Mouse (Mus musculus): ENCODE data around the gene Lhx1. TPM values are rescaled to one million over a fixed set of nuclear protein-coding genes. Genes with fewer than 3 reads are reported as not detected.

The Lhx1 gene
- total and polyA plus RNA-seq, 3 experiments = under 0.01 TPM; not detected in 2

DNA sequence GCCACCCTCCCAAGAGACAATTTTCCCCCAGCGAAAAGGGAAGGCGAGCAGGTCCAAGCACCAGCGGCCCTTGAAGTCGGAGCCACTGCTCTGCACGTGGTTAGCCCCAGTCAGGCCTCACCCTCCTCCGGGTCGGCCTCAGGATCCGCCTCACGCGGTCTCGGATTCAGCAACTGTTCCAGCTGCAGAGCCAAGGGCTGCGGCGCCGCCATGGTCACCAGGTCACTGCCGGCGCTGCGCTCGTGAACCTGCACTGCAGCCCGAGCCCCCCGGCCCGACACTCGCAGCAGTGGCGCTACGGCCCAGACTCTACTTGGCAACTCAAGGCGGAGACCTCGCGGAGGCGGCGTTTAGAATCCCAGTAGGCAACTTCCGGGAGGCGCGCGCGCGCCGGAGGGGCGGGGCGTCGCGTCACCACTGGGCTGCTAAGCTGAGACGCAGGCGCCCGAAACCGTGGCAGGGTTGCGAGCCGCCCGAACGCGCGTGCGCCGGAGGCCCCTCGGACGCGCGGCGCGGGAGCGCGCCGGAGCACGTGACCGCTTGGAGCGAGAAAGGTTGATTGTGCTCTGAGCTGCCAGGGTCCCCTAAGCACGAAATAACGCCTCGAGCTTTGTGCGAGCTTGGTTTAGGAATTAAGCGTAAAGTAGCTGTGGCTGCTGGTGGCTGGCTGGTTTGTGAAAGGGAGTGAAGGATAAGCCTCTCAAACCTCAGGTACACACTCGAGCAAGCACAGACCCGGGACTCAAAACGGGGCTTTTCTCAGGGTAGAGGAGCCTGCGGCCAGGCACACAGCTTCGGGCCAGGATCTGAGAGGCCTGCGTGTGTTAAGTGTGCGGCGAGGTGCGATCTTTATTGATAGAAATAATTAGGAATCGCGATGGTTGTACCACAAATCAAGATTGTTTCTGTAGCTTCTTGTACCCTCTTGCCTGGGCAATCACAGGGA, 11.9 kb downstream of the Lhx1 start, which contains the start of gene Aatf:
TSS of gene Aatf (minus strand) at position 352 of the 946 bp plus-strand sequence.
- no peak for TF ChIP-seq CTCF (IDR thresholded peaks at IDR 0.05; ENCODE audit: low read depth, low read length)
- TF ChIP-seq GATA1 (IDR thresholded peaks at IDR 0.05; ENCODE audit: borderline replicate concordance, low read length) = no peak
- TF ChIP-seq TAL1 (conservative IDR thresholded peaks at IDR 0.05; ENCODE audit: low read depth, low read length) = no peak
- no peak for TF ChIP-seq POLR2AphosphoS5 (IDR thresholded peaks at IDR 0.05; ENCODE audit: insufficient replicate concordance, low read depth, low read length)
- no peak for TF ChIP-seq GATA2 (IDR thresholded peaks at IDR 0.05; ENCODE audit: borderline replicate concordance, low read depth, low read length)
- peaks cover 33% of the 10 kb centered on the region for H3K4me1 ChIP-seq (ENCODE audit: insufficient read depth, low read depth, low read length)
- peak; percentile 97 for DNase-seq (ENCODE audit: low spot score)
- peak within 1 kb of the TSS; percentile 97 for H3K4me3 ChIP-seq (ENCODE audit: low read depth, low read length)
- H3K27me3 ChIP-seq (ENCODE audit: insufficient read depth, low read length) = peaks cover 27% of the 10 kb centered on the region
- H3K9me3 ChIP-seq (replicated peaks) = no peaks in the 10 kb centered on the region
- peaks cover 26% of the 10 kb centered on the region for H3K36me3 ChIP-seq (replicated peaks)
- peak; percentile 83 for ATAC-seq (ENCODE audit: extremely low read depth, insufficient number of reproducible peaks, low FRiP score, poor library complexity, severe bottlenecking)

- ATAC-seq (ENCODE audit: extremely low read depth, insufficient number of reproducible peaks, low FRiP score, poor library complexity, severe bottlenecking) (no peak), DNase-seq (ENCODE audit: low spot score) (no peak)
- H3K27me3 ChIP-seq (ENCODE audit: insufficient read depth, low read length) = peaks cover 21% of the 10 kb centered on the region
- H3K36me3 ChIP-seq (replicated peaks) = peaks cover 40% of the 10 kb centered on the region
- H3K4me3 ChIP-seq (ENCODE audit: low read depth, low read length) = peak overlapping the region; percentile 97; the same call in 1 of the 2 replicates
- no peak for TF ChIP-seq CTCF (IDR thresholded peaks at IDR 0.05; ENCODE audit: low read depth, low read length)
- no peak for TF ChIP-seq GATA1 (IDR thresholded peaks at IDR 0.05; ENCODE audit: borderline replicate concordance, low read length)
- no peak for TF ChIP-seq TAL1 (conservative IDR thresholded peaks at IDR 0.05; ENCODE audit: low read depth, low read length)
- H3K4me1 ChIP-seq (ENCODE audit: insufficient read depth, low read depth, low read length) = peaks cover 36% of the 10 kb centered on the region
- no peaks in the 10 kb centered on the region for H3K9me3 ChIP-seq (replicated peaks)
These were observed 13.3 kb downstream of the Lhx1 start for GRCm38 (mm10) chr11:84512031-84512430.

DNA sequence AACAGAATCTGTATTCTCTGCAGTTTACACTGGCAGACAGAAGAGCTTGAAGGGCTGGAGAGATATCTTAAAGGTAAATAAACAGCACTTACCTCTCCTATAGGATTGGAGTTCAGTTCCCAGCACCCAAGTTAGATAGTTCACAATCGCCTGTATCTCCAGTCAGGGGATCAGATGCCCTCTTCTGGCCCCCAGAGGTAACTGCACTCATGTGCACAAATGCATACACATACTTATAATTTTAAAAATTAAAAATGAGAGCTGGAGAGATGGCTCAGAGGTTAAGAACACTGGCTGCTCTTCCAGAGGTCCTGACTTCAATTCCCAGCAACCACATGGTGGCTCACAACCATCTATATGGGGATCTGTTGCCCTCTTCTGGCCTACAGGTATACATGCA, 21.0 kb downstream of the Lhx1 start:
- DNase-seq (ENCODE audit: low spot score) (no peak), ATAC-seq (ENCODE audit: extremely low read depth, insufficient number of reproducible peaks, low FRiP score, poor library complexity, severe bottlenecking) (no peak)
- peaks cover 8% of the 10 kb centered on the region; the same call in 1 of the 2 replicates for H3K4me1 ChIP-seq (ENCODE audit: insufficient read depth, low read depth, low read length)
- peaks cover 82% of the 10 kb centered on the region for H3K36me3 ChIP-seq (replicated peaks)
- no peak for TF ChIP-seq GATA2 (IDR thresholded peaks at IDR 0.05; ENCODE audit: borderline replicate concordance, low read depth, low read length)
- TF ChIP-seq CTCF (IDR thresholded peaks at IDR 0.05; ENCODE audit: low read depth, low read length) = 0 out of 2 replicates have a peak, but pooled peaks have one; percentile 5
- no peak for TF ChIP-seq TAL1 (conservative IDR thresholded peaks at IDR 0.05; ENCODE audit: low read depth, low read length)
- TF ChIP-seq POLR2AphosphoS5 (IDR thresholded peaks at IDR 0.05; ENCODE audit: insufficient replicate concordance, low read depth, low read length) = no peak
- TF ChIP-seq GATA1 (IDR thresholded peaks at IDR 0.05; ENCODE audit: borderline replicate concordance, low read length) = no peak
- H3K4me3 ChIP-seq (ENCODE audit: low read depth, low read length) = no peak overlapping the region
- no peaks in the 10 kb centered on the region for H3K9me3 ChIP-seq (replicated peaks)
- H3K27me3 ChIP-seq (ENCODE audit: insufficient read depth, low read length) = no peaks in the 10 kb centered on the region

DNA sequence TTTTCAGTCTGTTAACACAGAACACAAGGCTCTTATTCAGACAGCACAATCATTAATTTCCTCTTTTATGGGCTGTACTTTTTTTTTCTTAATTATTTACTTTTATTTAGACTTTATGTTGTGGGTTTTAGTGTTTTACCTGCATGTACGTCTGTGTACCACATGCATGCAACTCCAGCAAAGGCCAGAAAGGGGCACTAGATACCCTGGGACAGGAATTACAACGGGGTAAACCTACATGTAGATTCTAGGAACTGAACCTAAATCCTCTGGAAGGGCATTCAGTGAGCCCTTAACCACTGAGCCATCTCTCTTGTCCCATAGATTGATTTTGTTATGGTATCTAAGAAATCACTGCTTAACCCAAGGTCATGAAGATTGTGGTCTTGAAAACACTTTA, 27.4 kb downstream of the Lhx1 start:
- Histone ChIP-seq H3K4me1 (ENCODE audit: insufficient read depth, low read depth, low read length) (peaks cover 5% of the 10 kb centered on the region; the same call in 1 of the 2 replicates), H3K27me3 (ENCODE audit: insufficient read depth, low read length) (no peaks in the 10 kb centered on the region), H3K9me3 (replicated peaks) (no peaks in the 10 kb centered on the region), H3K36me3 (replicated peaks) (peaks cover 76% of the 10 kb centered on the region), H3K4me3 (ENCODE audit: low read depth, low read length) (no peak overlapping the region)
- ATAC-seq (ENCODE audit: extremely low read depth, insufficient number of reproducible peaks, low FRiP score, poor library complexity, severe bottlenecking) = no peak
- TF ChIP-seq TAL1 (conservative IDR thresholded peaks at IDR 0.05; ENCODE audit: low read depth, low read length) (no peak), CTCF (IDR thresholded peaks at IDR 0.05; ENCODE audit: low read depth, low read length) (no peak), GATA2 (IDR thresholded peaks at IDR 0.05; ENCODE audit: borderline replicate concordance, low read depth, low read length) (no peak), POLR2AphosphoS5 (IDR thresholded peaks at IDR 0.05; ENCODE audit: insufficient replicate concordance, low read depth, low read length) (no peak), GATA1 (IDR thresholded peaks at IDR 0.05; ENCODE audit: borderline replicate concordance, low read length) (no peak)
- no peak for DNase-seq (ENCODE audit: low spot score)

GRCm38 (mm10) chr11:84496901-84497300, 28.4 kb downstream of the Lhx1 start:
- peaks cover 5% of the 10 kb centered on the region; the same call in 1 of the 2 replicates for H3K4me1 ChIP-seq (ENCODE audit: insufficient read depth, low read depth, low read length)
- H3K27me3 ChIP-seq (ENCODE audit: insufficient read depth, low read length) = no peaks in the 10 kb centered on the region
- ATAC-seq (ENCODE audit: extremely low read depth, insufficient number of reproducible peaks, low FRiP score, poor library complexity, severe bottlenecking) (no peak), DNase-seq (ENCODE audit: low spot score) (no peak)
- H3K9me3 ChIP-seq (replicated peaks) = no peaks in the 10 kb centered on the region
- TF ChIP-seq POLR2AphosphoS5 (IDR thresholded peaks at IDR 0.05; ENCODE audit: insufficient replicate concordance, low read depth, low read length) = no peak
- TF ChIP-seq TAL1 (conservative IDR thresholded peaks at IDR 0.05; ENCODE audit: low read depth, low read length) = no peak
- TF ChIP-seq GATA2 (IDR thresholded peaks at IDR 0.05; ENCODE audit: borderline replicate concordance, low read depth, low read length) = no peak
- TF ChIP-seq GATA1 (IDR thresholded peaks at IDR 0.05; ENCODE audit: borderline replicate concordance, low read length) = no peak
- TF ChIP-seq CTCF (IDR thresholded peaks at IDR 0.05; ENCODE audit: low read depth, low read length) = no peak
- H3K4me3 ChIP-seq (ENCODE audit: low read depth, low read length) = no peak overlapping the region
- H3K36me3 ChIP-seq (replicated peaks) = peaks cover 76% of the 10 kb centered on the region

- Histone ChIP-seq H3K4me3 (ENCODE audit: low read depth, low read length) (no peak overlapping the region), H3K9me3 (replicated peaks) (no peaks in the 10 kb centered on the region), H3K27me3 (ENCODE audit: insufficient read depth, low read length) (no peaks in the 10 kb centered on the region), H3K36me3 (replicated peaks) (peaks cover 80% of the 10 kb centered on the region), H3K4me1 (ENCODE audit: insufficient read depth, low read depth, low read length) (peaks cover 9% of the 10 kb centered on the region; the same call in 1 of the 2 replicates)
- ATAC-seq (ENCODE audit: extremely low read depth, insufficient number of reproducible peaks, low FRiP score, poor library complexity, severe bottlenecking) (no peak), DNase-seq (ENCODE audit: low spot score) (no peak)
- TF ChIP-seq TAL1 (conservative IDR thresholded peaks at IDR 0.05; ENCODE audit: low read depth, low read length) (no peak), CTCF (IDR thresholded peaks at IDR 0.05; ENCODE audit: low read depth, low read length) (no peak), GATA2 (IDR thresholded peaks at IDR 0.05; ENCODE audit: borderline replicate concordance, low read depth, low read length) (no peak), POLR2AphosphoS5 (IDR thresholded peaks at IDR 0.05; ENCODE audit: insufficient replicate concordance, low read depth, low read length) (no peak), GATA1 (IDR thresholded peaks at IDR 0.05; ENCODE audit: borderline replicate concordance, low read length) (no peak)
These were observed 29.6 kb downstream of the Lhx1 start for GRCm38 (mm10) chr11:84495774-84496173.

Measured in G1E (cell line).